Mouse (Mus musculus): ENCODE results near the gene Omp. TPM values are rescaled to one million over a fixed set of nuclear protein-coding genes. Genes with fewer than 3 reads are reported as not detected.
"Not testable (repeated sequence)": the region's sequence is repeated elsewhere in the genome, so short reads cannot be mapped to it uniquely, and the experiment has no call there.

The Omp gene
- polyA plus RNA-seq (2016; fragmentation: Nextera tagmentation; extraction: Ambion mirVana), result 0.33 TPM in 2 replicates

DNA sequence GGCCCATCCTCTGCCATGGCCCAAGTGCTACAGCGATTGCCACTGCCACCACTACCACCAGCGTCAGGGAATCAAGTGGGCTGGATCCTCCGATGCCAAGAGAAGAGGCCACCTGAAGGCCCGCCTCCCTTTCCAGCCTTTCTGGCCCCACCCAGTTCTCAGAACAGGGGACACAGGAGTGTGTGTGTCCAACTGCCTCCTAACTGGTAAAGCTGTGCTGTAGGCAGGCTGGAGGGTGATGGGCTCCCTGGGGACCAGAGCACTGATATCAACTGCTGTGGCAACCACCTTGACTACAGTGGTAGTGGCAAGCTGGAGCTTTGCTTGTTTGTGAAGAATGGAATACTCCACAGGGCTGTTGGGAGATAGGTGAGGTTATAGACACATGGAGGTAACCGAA is at the start of gene Omp:
Omp (minus strand) TSS at position 101 of the 400 bp plus-strand sequence.
- no peaks in the 10 kb centered on the region for H3K9me3 ChIP-seq
- DNase-seq (ENCODE audit: low spot score), result no peak
- H3K4me3 ChIP-seq, result no peak within 1 kb of the TSS
- no peaks in the 10 kb centered on the region for H3K27me3 ChIP-seq (ENCODE audit: insufficient read depth, poor library complexity, severe bottlenecking)
- no peaks in the 10 kb centered on the region for H3K36me3 ChIP-seq
- peaks cover 84% of the 10 kb centered on the region for H3K4me1 ChIP-seq
- 84% methylated on average over 5 of the region's 5 CpGs for WGBS
- peak within 1 kb of the TSS; percentile 12; the same call in 1 of the 2 replicates for H3K27ac ChIP-seq

DNA sequence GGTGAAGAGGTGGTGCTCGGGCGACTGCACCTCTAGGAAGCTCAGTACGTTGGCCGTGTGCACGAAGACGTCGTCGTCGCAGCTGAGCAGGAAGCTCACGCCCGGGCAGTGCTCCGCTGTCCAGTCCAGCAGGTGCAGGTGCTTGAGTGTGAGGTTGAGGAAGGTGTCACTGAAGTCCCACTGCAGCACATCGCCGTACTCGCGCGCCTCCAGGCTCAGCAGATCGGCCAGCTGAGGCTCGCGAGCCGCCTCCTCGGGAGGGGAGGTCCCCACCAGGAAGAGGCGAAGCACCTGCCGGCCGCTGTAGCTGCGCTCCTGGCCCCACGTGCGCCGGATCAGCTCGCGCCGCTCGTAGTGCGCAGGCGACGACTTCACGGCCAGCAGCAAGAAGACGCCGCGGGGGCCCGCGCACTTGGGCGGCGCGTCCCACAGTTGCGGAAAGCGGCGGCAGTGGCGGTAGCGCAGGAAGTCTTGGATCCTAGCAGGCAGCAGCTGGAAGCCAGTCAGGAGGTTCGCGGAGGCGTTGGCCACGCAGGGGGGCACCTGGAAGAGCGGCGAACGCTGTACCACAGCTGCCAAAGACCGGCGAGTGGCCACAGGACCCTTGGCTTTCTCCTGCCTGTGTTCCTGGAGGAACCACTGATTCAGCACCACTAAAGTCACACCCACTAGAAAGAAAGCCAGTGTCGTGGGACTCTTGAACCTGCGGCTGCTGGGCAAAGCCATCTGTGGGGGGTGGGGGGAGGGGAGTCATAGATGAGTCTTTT is 48.9 kb upstream of the Omp start:
- H3K4me1 ChIP-seq, result peaks cover 25% of the 10 kb centered on the region
- H3K27me3 ChIP-seq (ENCODE audit: insufficient read depth, poor library complexity, severe bottlenecking), result peaks cover 60% of the 10 kb centered on the region
- WGBS, result 3% methylated on average over 61 of the region's 61 CpGs
- H3K9me3 ChIP-seq, result no peaks in the 10 kb centered on the region
- no peaks in the 10 kb centered on the region for H3K36me3 ChIP-seq
- H3K4me3 ChIP-seq, result peak overlapping the region; percentile 60
- DNase-seq (ENCODE audit: low spot score), result peak; percentile 75
- H3K27ac ChIP-seq, result peak overlapping the region; percentile 31; the same call in 1 of the 2 replicates

- peak overlapping the region; percentile 60 for H3K4me3 ChIP-seq
- no peaks in the 10 kb centered on the region for H3K36me3 ChIP-seq
- DNase-seq (ENCODE audit: low spot score), result peak; percentile 75
- H3K27ac ChIP-seq, result 0 out of 2 replicates have a peak overlapping the region, but pooled peaks have one; percentile 31
- H3K9me3 ChIP-seq, result no peaks in the 10 kb centered on the region
- WGBS, result 8% methylated on average over 36 of the region's 36 CpGs
- peaks cover 25% of the 10 kb centered on the region for H3K4me1 ChIP-seq
- peaks cover 60% of the 10 kb centered on the region for H3K27me3 ChIP-seq (ENCODE audit: insufficient read depth, poor library complexity, severe bottlenecking)
Observed at GRCm38 (mm10) chr7:98193515-98194025, 48.3 kb upstream of the Omp start.

- Histone ChIP-seq H3K27me3 (ENCODE audit: insufficient read depth, poor library complexity, severe bottlenecking) (peaks cover 56% of the 10 kb centered on the region), H3K4me3 (no peak overlapping the region), H3K36me3 (no peaks in the 10 kb centered on the region), H3K27ac (no peak overlapping the region), H3K4me1 (peaks cover 23% of the 10 kb centered on the region), H3K9me3 (no peaks in the 10 kb centered on the region)
- peak; percentile 78 for DNase-seq (ENCODE audit: low spot score)
- WGBS, result 59% methylated on average over 17 of the region's 17 CpGs
Observed at GRCm38 (mm10) chr7:98191571-98192250, 46.4 kb upstream of the Omp start.

DNA sequence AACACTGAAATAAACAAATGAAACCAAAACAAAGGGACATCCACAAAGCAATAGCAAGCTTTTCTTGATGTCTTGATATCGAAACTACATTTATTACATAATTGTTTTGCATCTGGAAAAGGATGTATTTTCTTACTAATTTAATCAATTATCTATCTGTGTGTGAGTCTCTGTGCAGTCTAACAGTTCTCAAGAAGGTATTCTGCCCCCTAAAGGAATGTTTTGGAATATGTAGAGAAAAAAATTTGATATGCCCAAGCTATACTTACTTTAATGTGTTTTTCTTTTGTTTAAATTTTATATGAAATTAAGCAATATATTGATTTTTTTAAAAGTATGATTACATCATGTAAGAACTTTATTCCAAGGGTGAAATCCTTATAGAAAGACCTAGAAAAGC is 45.3 kb upstream of the Omp start:
- Histone ChIP-seq H3K4me1 (peaks cover 23% of the 10 kb centered on the region), H3K9me3 (no peaks in the 10 kb centered on the region), H3K27ac (no peak overlapping the region), H3K27me3 (ENCODE audit: insufficient read depth, poor library complexity, severe bottlenecking) (peaks cover 51% of the 10 kb centered on the region), H3K36me3 (no peaks in the 10 kb centered on the region), H3K4me3 (no peak overlapping the region)
- WGBS, result 80% methylated on average over 1 of the region's 1 CpGs
- no peak for DNase-seq (ENCODE audit: low spot score)

- whole genome bisulfite sequencing, result 33% methylated on average over 3 of the region's 3 CpGs
- peak; percentile 66 for DNase-seq (ENCODE audit: low spot score)
- Histone ChIP-seq H3K9me3 (no peaks in the 10 kb centered on the region), H3K27me3 (ENCODE audit: insufficient read depth, poor library complexity, severe bottlenecking) (peaks cover 43% of the 10 kb centered on the region), H3K4me3 (no peak overlapping the region), H3K36me3 (no peaks in the 10 kb centered on the region), H3K27ac (no peak overlapping the region), H3K4me1 (peaks cover 23% of the 10 kb centered on the region)
Observed at GRCm38 (mm10) chr7:98189745-98190144, 44.4 kb upstream of the Omp start.

GRCm38 (mm10) chr7:98188680-98189079 is 43.4 kb upstream of the Omp start:
- H3K4me1 ChIP-seq, result peaks cover 14% of the 10 kb centered on the region
- H3K27ac ChIP-seq, result no peak overlapping the region
- no peak overlapping the region for H3K4me3 ChIP-seq
- DNase-seq (ENCODE audit: low spot score), result peak; percentile 50
- H3K9me3 ChIP-seq, result no peaks in the 10 kb centered on the region
- H3K27me3 ChIP-seq (ENCODE audit: insufficient read depth, poor library complexity, severe bottlenecking), result peaks cover 32% of the 10 kb centered on the region
- no peaks in the 10 kb centered on the region for H3K36me3 ChIP-seq
- 87% methylated on average over 2 of the region's 2 CpGs for WGBS

DNA sequence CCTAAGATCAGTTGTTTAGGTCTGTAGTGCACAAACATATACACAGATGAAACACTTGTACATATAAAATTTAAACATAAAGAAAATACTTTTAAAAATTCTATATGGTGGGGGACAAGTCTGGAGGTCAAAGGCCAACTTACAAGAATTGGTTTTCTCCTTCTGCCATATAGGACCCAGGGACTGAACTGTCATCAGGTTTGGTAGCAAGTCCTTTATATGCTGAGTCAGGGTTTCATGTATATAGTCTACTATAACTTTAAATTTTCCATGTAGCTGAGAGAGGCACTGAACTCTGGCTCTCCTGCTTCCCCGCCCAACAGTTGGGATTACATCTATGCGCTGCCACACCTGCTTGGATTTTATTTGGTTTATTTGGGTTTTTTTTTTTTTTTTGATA is 42.9 kb upstream of the Omp start:
- no peaks in the 10 kb centered on the region for H3K36me3 ChIP-seq
- no peak overlapping the region for H3K27ac ChIP-seq
- H3K4me3 ChIP-seq, result no peak overlapping the region
- H3K27me3 ChIP-seq (ENCODE audit: insufficient read depth, poor library complexity, severe bottlenecking), result peaks cover 28% of the 10 kb centered on the region
- H3K9me3 ChIP-seq, result no peaks in the 10 kb centered on the region
- peaks cover 9% of the 10 kb centered on the region for H3K4me1 ChIP-seq
- 92% methylated on average over 2 of the region's 2 CpGs for WGBS
- no peak for DNase-seq (ENCODE audit: low spot score)

DNA sequence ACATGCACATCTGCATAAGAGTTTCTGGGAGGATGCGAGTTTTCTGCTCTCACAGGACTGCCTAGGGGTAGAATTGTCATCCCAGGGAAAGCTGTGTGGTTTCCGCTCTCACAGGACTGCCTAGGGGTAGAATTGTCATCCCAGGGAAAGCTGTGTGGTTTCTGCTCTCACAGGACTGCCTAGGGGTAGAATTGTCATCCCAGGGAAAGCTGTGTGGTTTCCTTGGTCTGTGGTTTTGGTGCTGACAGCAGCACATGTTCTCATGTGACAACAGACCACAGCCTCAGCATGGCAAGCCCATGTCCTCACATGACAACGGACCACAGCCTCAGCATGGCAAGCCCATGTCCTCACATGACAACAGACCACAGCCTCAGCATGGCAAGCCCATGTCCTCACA is 42.0 kb upstream of the Omp start:
- H3K27me3 ChIP-seq (ENCODE audit: insufficient read depth, poor library complexity, severe bottlenecking), result peaks cover 19% of the 10 kb centered on the region
- H3K4me1 ChIP-seq; H3K27ac ChIP-seq; H3K36me3 ChIP-seq; DNase-seq (ENCODE audit: low spot score); H3K4me3 ChIP-seq; H3K9me3 ChIP-seq: not testable (repeated sequence)
- 75% methylated on average over 3 of the region's 3 CpGs for WGBS

- Histone ChIP-seq H3K27ac (no peak overlapping the region), H3K9me3 (no peaks in the 10 kb centered on the region), H3K36me3 (no peaks in the 10 kb centered on the region), H3K27me3 (ENCODE audit: insufficient read depth, poor library complexity, severe bottlenecking) (peaks cover 12% of the 10 kb centered on the region), H3K4me3 (no peak overlapping the region), H3K4me1 (peaks cover 6% of the 10 kb centered on the region)
- DNase-seq (ENCODE audit: low spot score), result no peak
- 79% methylated on average over 8 of the region's 8 CpGs for WGBS
Observed at GRCm38 (mm10) chr7:98186637-98187036, 41.3 kb upstream of the Omp start.

- no peak for DNase-seq (ENCODE audit: low spot score)
- H3K9me3 ChIP-seq, result no peaks in the 10 kb centered on the region
- no peaks in the 10 kb centered on the region for H3K36me3 ChIP-seq
- H3K4me1 ChIP-seq, result peaks cover 6% of the 10 kb centered on the region
- WGBS, result 83% methylated on average over 6 of the region's 6 CpGs
- no peak overlapping the region for H3K27ac ChIP-seq
- peaks cover 6% of the 10 kb centered on the region; the same call in 1 of the 2 replicates for H3K27me3 ChIP-seq (ENCODE audit: insufficient read depth, poor library complexity, severe bottlenecking)
- H3K4me3 ChIP-seq, result no peak overlapping the region
Observed at GRCm38 (mm10) chr7:98185326-98185725, 40.0 kb upstream of the Omp start.

- Histone ChIP-seq H3K4me1 (peaks cover 43% of the 10 kb centered on the region), H3K36me3 (no peaks in the 10 kb centered on the region), H3K4me3 (peak overlapping the region; percentile 75), H3K27me3 (ENCODE audit: insufficient read depth, poor library complexity, severe bottlenecking) (peaks cover 7% of the 10 kb centered on the region; the same call in 1 of the 2 replicates), H3K9me3 (no peaks in the 10 kb centered on the region), H3K27ac (peak overlapping the region; percentile 88)
- no peak for DNase-seq (ENCODE audit: low spot score)
- WGBS, result 83% methylated on average over 5 of the region's 5 CpGs
Observed at GRCm38 (mm10) chr7:98178560-98179231, 33.4 kb upstream of the Omp start.

All from heart, embryonic 10.5 days (tissue).